Mouse (Mus musculus) left cerebral cortex, postnatal 36 days (tissue): ENCODE measurements around the gene 1700069L16Rik. TPM values are rescaled to one million over a fixed set of nuclear protein-coding genes. Genes with fewer than 3 reads are reported as not detected.

Source experiments
- DNase-seq, 2 experiments: peaks; one replicate each; pipeline ENCODE4 v3.0.0; 2021 to 2022; ENCODE audit warnings: low spot score in 2 of 2, mixed read lengths in 1 of 2
- intact Hi-C: fragments of 180-260 bp; cut with DNase I; formaldehyde crosslinking; loops from one replicate; pipeline ENCODE4 v1.15.1; 2025
- total RNA-seq, 2 experiments: library from RNA; stranded (reverse); gene quantifications; 2 replicates each; pipeline ENCODE4 v1.2.3; 2021

Gene 1700069L16Rik
- total RNA-seq, 2 experiments from 2014 or later = not detected

GRCm38 (mm10) chr5:113654206-113654605 is 70.4 kb downstream of the 1700069L16Rik start:
- intact Hi-C loops = loop anchor here (5.0 kb wide), 1 partner anchor 33 kb away; no protein-coding TSS in a partner anchor
- no peak for DNase-seq

GRCm38 (mm10) chr5:113652215-113652614 is 72.4 kb downstream of the 1700069L16Rik start:
- no peak for DNase-seq
- intact Hi-C loops = loop anchor here (5.0 kb wide), 1 partner anchor 35 kb away; no protein-coding TSS in a partner anchor

- intact Hi-C loops = loop anchor here (5.0 kb wide), 1 partner anchor 37 kb away; no protein-coding TSS in a partner anchor
- no peak for DNase-seq
Observed at GRCm38 (mm10) chr5:113650035-113650865, 74.3 kb downstream of the 1700069L16Rik start, which contains the start of gene Cmklr1. Gene Cmklr1, minus strand, starts transcription at chr5:113650426.

- no peak for DNase-seq
- intact Hi-C loops = loop anchor here (5.0 kb wide), 1 partner anchor 74 kb away; the partner anchor contains the start of gene 1700069L16Rik
Observed at GRCm38 (mm10) chr5:113648647-113649211, 75.8 kb downstream of the 1700069L16Rik start.

- DNase-seq = no peak
- intact Hi-C loops = loop anchor here (5.0 kb wide), 1 partner anchor 75 kb away; the partner anchor contains the start of gene 1700069L16Rik
Observed at GRCm38 (mm10) chr5:113647141-113647540, 77.4 kb downstream of the 1700069L16Rik start.

GRCm38 (mm10) chr5:113644520-113644919 is 80.1 kb downstream of the 1700069L16Rik start:
- intact Hi-C loops = no loop called here
- no peak for DNase-seq

GRCm38 (mm10) chr5:113643107-113643848 is 81.3 kb downstream of the 1700069L16Rik start:
- DNase-seq = peak; percentile 35 to 37
- intact Hi-C loops = no loop called here

Other genes starting within 250 kb of the 1700069L16Rik start
- gene Wscd2, start 234.4 kb downstream of the 1700069L16Rik start, total RNA-seq = 10 to 100 TPM; 51.5 to 66.8 TPM
- gene Cmklr1, start 74.3 kb downstream of the 1700069L16Rik start, total RNA-seq = 1 to 10 TPM; 2.8 to 7.7 TPM
- 10 to 100 TPM; 11.8 to 12.3 TPM for gene Ficd, start 11.0 kb upstream of the 1700069L16Rik start, total RNA-seq
- 10 to 100 TPM; 34.3 to 45.9 TPM for gene Sart3, start 47.7 kb upstream of the 1700069L16Rik start, total RNA-seq
- gene Iscu, start 48.0 kb upstream of the 1700069L16Rik start, total RNA-seq = 100 to 1,000 TPM; 121 to 134 TPM
- 10 to 100 TPM; 22.1 to 25.2 TPM for gene Tmem119, start 75.7 kb upstream of the 1700069L16Rik start, total RNA-seq
- 10 to 100 TPM; 29.3 to 32.2 TPM for gene Selplg, start 107.9 kb upstream of the 1700069L16Rik start, total RNA-seq
- 10 to 100 TPM; 73.7 to 87.8 TPM for gene Coro1c, start 184.0 kb upstream of the 1700069L16Rik start, total RNA-seq